Mouse (Mus musculus): ENCODE measurements around the gene Tmem230. TPM values are rescaled to one million over a fixed set of nuclear protein-coding genes. Genes with fewer than 3 reads are reported as not detected.
"Not testable (repeated sequence)": the region's sequence is repeated elsewhere in the genome, so short reads cannot be mapped to it uniquely, and the experiment has no call there.

The Tmem230 gene
- 81.9 and 93.6 TPM in 2 replicates for polyA plus RNA-seq (2012; rRNA removed)

GRCm38 (mm10) chr2:132247539-132248313 lies at the start of gene Tmem230:
TSS of gene Tmem230 (minus strand) at chr2:132247807.
- DNase-seq: peak; percentile 94
- H3K27ac ChIP-seq (ENCODE audit: insufficient read depth, low read length): peak within 1 kb of the TSS; percentile 46
- 5% methylated on average over 50 of the region's 50 CpGs for WGBS
- peak within 1 kb of the TSS; percentile 78 for H3K4me3 ChIP-seq (replicated peaks; ENCODE audit: insufficient read depth, low read depth, low read length)
- TF ChIP-seq POLR2A (IDR thresholded peaks at IDR 0.05; ENCODE audit: borderline replicate concordance, insufficient read depth, low read length) (peak; percentile 88), CTCF (IDR thresholded peaks at IDR 0.05; ENCODE audit: borderline replicate concordance, insufficient read depth, low read depth, low read length) (no peak)
- H3K27me3 ChIP-seq (ENCODE audit: control insufficient read depth, insufficient read depth, low read length): no peaks in the 10 kb centered on the region
- H3K4me1 ChIP-seq (ENCODE audit: control insufficient read depth, insufficient read depth, low read length): peaks cover 8% of the 10 kb centered on the region; the same call in 1 of the 2 replicates

DNA sequence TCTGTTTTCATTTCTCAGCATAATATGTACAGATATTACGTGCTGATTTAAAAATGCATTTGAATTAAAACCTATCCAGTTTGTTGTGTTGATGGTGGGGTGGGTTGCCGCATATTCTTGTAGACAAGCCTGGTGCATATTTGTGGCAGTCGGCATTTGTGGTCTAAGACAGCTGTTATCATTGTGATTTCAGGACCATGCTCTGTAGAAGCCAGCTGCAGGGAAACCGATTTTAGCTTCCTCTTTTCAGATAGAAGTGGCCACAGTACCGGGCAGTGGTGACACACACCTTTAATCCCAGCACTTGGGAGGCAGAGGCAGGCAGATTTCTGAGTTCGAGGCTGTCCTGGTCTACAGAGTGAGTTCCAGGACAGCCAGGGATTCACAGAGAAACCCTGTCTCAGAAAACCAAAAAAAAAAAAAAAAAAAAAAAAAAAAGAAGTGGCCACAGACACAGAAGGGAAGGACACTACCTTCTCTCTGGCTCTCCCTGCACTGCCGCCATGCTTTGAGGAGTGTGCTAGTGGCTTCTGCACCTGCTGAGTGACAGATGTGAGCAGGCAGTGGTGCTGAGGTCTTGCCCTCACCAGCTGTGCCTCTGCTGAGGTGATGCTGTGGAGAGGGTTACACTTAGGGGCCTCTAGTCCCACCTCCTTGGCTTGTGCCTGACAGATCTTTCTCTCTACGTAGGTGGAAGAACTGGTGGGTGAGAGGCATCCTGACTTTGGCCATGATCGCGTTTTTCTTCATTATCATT lies 46.3 kb upstream of the Tmem230 start:
- no peak overlapping the region for H3K4me3 ChIP-seq (replicated peaks; ENCODE audit: insufficient read depth, low read depth, low read length)
- no peak for DNase-seq
- H3K4me1 ChIP-seq (ENCODE audit: control insufficient read depth, insufficient read depth, low read length): peaks cover 33% of the 10 kb centered on the region
- H3K27me3 ChIP-seq (ENCODE audit: control insufficient read depth, insufficient read depth, low read length): no peaks in the 10 kb centered on the region
- 90% methylated on average over 10 of the region's 10 CpGs for WGBS
- peak overlapping the region; percentile 77; the same call in 1 of the 2 replicates for H3K27ac ChIP-seq (ENCODE audit: insufficient read depth, low read length)
- TF ChIP-seq CTCF (IDR thresholded peaks at IDR 0.05; ENCODE audit: borderline replicate concordance, insufficient read depth, low read depth, low read length) (no peak), POLR2A (IDR thresholded peaks at IDR 0.05; ENCODE audit: borderline replicate concordance, insufficient read depth, low read length) (no peak)

GRCm38 (mm10) chr2:132292083-132292482 lies 44.5 kb upstream of the Tmem230 start:
- peak; percentile 68 to 86 for DNase-seq
- peaks cover 33% of the 10 kb centered on the region for H3K4me1 ChIP-seq (ENCODE audit: control insufficient read depth, insufficient read depth, low read length)
- H3K27ac ChIP-seq (ENCODE audit: insufficient read depth, low read length): peak overlapping the region; percentile 77
- TF ChIP-seq CTCF (IDR thresholded peaks at IDR 0.05; ENCODE audit: borderline replicate concordance, insufficient read depth, low read depth, low read length): no peak
- 3% methylated on average over 4 of the region's 4 CpGs for WGBS
- H3K4me3 ChIP-seq (replicated peaks; ENCODE audit: insufficient read depth, low read depth, low read length): no peak overlapping the region
- H3K27me3 ChIP-seq (ENCODE audit: control insufficient read depth, insufficient read depth, low read length): no peaks in the 10 kb centered on the region

GRCm38 (mm10) chr2:132291265-132291664 lies 43.7 kb upstream of the Tmem230 start:
- 48% methylated on average over 3 of the region's 3 CpGs for WGBS
- H3K27me3 ChIP-seq (ENCODE audit: control insufficient read depth, insufficient read depth, low read length): no peaks in the 10 kb centered on the region
- TF ChIP-seq POLR2A (IDR thresholded peaks at IDR 0.05; ENCODE audit: borderline replicate concordance, insufficient read depth, low read length): no peak
- no peak for TF ChIP-seq CTCF (IDR thresholded peaks at IDR 0.05; ENCODE audit: borderline replicate concordance, insufficient read depth, low read depth, low read length)
- H3K27ac ChIP-seq (ENCODE audit: insufficient read depth, low read length): peak overlapping the region; percentile 4
- H3K4me1 ChIP-seq (ENCODE audit: control insufficient read depth, insufficient read depth, low read length): peaks cover 33% of the 10 kb centered on the region
- no peak overlapping the region for H3K4me3 ChIP-seq (replicated peaks; ENCODE audit: insufficient read depth, low read depth, low read length)
- DNase-seq: peak in 1 of 2 experiments; percentile 51

DNA sequence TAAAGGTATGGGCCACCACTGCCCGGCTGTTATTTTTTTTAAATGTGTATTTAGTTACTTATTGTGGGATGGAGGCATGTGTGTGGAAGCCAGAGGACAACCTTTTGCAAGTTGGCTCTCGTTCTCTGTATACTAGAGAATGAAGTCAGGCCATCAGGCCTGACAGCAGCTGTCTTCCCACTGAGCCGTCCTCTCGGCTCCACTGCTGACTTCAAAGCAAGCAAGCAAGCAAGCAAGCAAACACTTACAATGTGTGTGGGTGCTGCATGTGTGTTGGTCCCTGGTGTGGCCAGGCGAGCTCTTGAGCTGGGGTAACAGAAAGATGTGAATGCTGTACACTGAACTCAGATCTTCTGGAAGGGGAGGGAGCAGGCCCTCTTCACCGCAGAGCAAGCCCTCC lies 43.2 kb upstream of the Tmem230 start:
- DNase-seq: no peak
- Histone ChIP-seq H3K27me3 (ENCODE audit: control insufficient read depth, insufficient read depth, low read length) (no peaks in the 10 kb centered on the region), H3K4me1 (ENCODE audit: control insufficient read depth, insufficient read depth, low read length) (peaks cover 33% of the 10 kb centered on the region), H3K27ac (ENCODE audit: insufficient read depth, low read length) (peak overlapping the region; percentile 4), H3K4me3 (replicated peaks; ENCODE audit: insufficient read depth, low read depth, low read length) (no peak overlapping the region)
- WGBS: 32% methylated on average over 6 of the region's 6 CpGs
- no peak for TF ChIP-seq CTCF (IDR thresholded peaks at IDR 0.05; ENCODE audit: borderline replicate concordance, insufficient read depth, low read depth, low read length)
- TF ChIP-seq POLR2A (IDR thresholded peaks at IDR 0.05; ENCODE audit: borderline replicate concordance, insufficient read depth, low read length): no peak

DNA sequence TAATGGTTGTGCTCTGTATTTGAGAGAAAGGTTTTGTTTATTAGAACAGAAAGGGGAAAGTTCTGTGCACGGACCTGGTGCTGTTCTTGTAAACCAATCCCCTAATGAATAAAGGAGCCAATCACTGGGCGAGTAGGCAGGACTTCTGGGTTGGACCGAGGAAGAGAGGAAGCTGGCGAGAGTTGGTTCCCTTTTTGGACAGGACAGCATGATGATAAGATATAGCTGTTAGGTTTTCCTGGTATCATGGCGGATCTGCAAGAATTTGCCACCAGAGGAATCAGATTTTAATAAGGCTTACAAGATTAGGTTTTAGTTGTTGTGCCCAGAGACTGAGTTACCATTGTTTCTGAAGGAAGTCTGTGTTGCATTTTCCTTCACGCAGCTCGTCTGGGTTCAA lies 41.6 kb upstream of the Tmem230 start:
- not testable (repeated sequence) for H3K27me3 ChIP-seq (ENCODE audit: control insufficient read depth, insufficient read depth, low read length); DNase-seq; H3K4me3 ChIP-seq (replicated peaks; ENCODE audit: insufficient read depth, low read depth, low read length); H3K27ac ChIP-seq (ENCODE audit: insufficient read depth, low read length)
- peaks cover 43% of the 10 kb centered on the region for H3K4me1 ChIP-seq (ENCODE audit: control insufficient read depth, insufficient read depth, low read length)
- 83% methylated on average over 5 of the region's 7 CpGs for WGBS

DNA sequence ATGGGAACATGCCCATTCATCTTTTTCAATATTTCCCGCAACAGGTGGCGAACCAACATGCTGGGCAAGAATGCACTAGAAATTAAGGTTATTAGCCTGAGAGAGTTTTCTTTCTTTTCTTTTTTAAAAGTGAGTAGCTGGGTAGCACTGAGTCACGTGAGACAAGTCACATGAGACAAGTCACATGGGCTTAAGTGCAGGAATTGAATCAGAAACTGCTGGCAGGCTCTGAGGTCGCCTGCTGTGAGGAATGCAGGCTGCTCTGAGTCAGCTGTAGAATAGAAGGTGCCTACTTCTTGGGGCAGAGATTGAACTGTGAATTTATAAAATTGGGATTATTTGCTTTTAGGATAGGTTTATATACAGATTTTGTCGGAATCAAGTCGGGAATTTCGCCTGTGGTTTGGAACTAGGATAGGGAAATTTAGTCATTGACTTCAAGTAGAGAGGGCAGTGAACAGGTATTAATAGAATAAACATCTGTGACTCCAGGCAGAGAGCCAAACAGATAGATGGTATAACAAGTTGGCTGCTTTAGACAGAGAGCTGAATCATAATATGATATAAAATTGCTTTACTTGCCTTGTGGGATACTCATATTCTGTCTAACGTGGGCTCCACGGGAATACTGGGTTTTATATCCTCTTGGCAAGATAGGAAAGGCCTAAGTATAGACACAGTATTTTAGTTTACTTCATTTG lies 38.9 kb upstream of the Tmem230 start:
- 32% methylated on average over 9 of the region's 9 CpGs for WGBS
- no peak for TF ChIP-seq POLR2A (IDR thresholded peaks at IDR 0.05; ENCODE audit: borderline replicate concordance, insufficient read depth, low read length)
- no peak for TF ChIP-seq CTCF (IDR thresholded peaks at IDR 0.05; ENCODE audit: borderline replicate concordance, insufficient read depth, low read depth, low read length)
- Histone ChIP-seq H3K27me3 (ENCODE audit: control insufficient read depth, insufficient read depth, low read length) (no peaks in the 10 kb centered on the region), H3K4me1 (ENCODE audit: control insufficient read depth, insufficient read depth, low read length) (peaks cover 23% of the 10 kb centered on the region), H3K4me3 (replicated peaks; ENCODE audit: insufficient read depth, low read depth, low read length) (no peak overlapping the region), H3K27ac (ENCODE audit: insufficient read depth, low read length) (no peak overlapping the region)
- peak; percentile 78 to 86 for DNase-seq

- H3K27me3 ChIP-seq (ENCODE audit: control insufficient read depth, insufficient read depth, low read length); DNase-seq; H3K27ac ChIP-seq (ENCODE audit: insufficient read depth, low read length); H3K4me3 ChIP-seq (replicated peaks; ENCODE audit: insufficient read depth, low read depth, low read length): not testable (repeated sequence)
- 92% methylated on average over 5 of the region's 5 CpGs for WGBS
- H3K4me1 ChIP-seq (ENCODE audit: control insufficient read depth, insufficient read depth, low read length): peaks cover 19% of the 10 kb centered on the region
Observed at GRCm38 (mm10) chr2:132285722-132286121, 38.1 kb upstream of the Tmem230 start.

Data from cerebellum, adult 2 months (tissue).